Mouse (Mus musculus): ENCODE measurements around the gene Usp48. TPM values are rescaled to one million over a fixed set of nuclear protein-coding genes. Genes with fewer than 3 reads are reported as not detected.
A peak's percentile ranks its signal among the peaks of the same experiment; 100 is the strongest.

Usp48 gene
- polyA plus RNA-seq, 1 experiment from 2014 or later, result 34.6 TPM

DNA sequence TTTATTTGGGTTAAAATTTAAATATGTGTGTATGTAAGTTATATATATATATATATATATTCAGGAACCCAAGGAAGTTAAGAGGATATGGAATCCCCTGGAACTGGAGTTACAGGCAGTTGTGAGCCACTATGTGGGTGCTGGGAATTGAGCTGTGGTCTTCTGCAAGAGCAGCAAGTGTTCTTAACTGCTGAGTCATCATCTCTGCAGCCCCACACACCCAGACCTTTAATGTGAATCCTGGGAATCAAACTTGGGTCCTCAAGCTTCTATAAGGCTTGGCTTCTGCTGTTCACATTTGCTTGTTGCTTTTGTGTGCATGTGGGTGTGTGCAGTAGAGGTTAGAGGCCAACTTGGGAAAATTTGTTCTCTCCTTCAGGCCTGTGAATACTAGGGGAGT is 52.7 kb downstream of the Usp48 start:
- Histone ChIP-seq H3K27me3 (replicated peaks) (no peaks in the 10 kb centered on the region), H3K36me3 (peaks cover 90% of the 10 kb centered on the region), H3K4me2 (no peak overlapping the region), H3K9ac (no peak overlapping the region), H3K27ac (replicated peaks) (no peak overlapping the region), H3K4me1 (no peaks in the 10 kb centered on the region), H3K9me3 (no peaks in the 10 kb centered on the region), H3K4me3 (no peak overlapping the region)
- no peak for ATAC-seq (ENCODE audit: extremely low read depth, insufficient number of reproducible peaks, low FRiP score, low TSS enrichment)

DNA sequence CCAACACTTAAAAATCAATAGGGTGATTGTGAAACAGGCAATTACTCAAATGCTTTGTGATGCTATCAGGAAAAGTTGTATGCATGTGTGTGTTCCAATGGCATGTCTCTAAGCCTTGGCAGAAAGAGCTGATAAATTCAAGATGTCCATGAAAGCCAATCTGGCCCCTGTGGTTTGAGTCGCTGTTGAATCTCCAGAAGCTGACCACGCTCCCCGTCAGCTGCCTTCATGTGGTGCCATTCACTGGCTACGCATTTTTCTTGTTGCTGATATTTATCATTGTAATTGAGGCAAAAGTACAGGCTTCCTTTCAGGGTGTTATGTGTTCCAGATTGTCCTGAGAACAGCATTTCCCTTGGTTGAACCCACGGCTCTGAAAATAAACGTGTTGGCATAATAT is 54.1 kb downstream of the Usp48 start:
- no peak for ATAC-seq (ENCODE audit: extremely low read depth, insufficient number of reproducible peaks, low FRiP score, low TSS enrichment)
- no peaks in the 10 kb centered on the region for H3K9me3 ChIP-seq
- H3K4me1 ChIP-seq, result no peaks in the 10 kb centered on the region
- H3K27me3 ChIP-seq (replicated peaks), result no peaks in the 10 kb centered on the region
- no peak overlapping the region for H3K27ac ChIP-seq (replicated peaks)
- 82% methylated on average over 6 of the region's 6 CpGs for WGBS
- H3K4me2 ChIP-seq, result no peak overlapping the region
- H3K36me3 ChIP-seq, result peaks cover 99% of the 10 kb centered on the region
- H3K4me3 ChIP-seq, result no peak overlapping the region
- H3K9ac ChIP-seq, result no peak overlapping the region

DNA sequence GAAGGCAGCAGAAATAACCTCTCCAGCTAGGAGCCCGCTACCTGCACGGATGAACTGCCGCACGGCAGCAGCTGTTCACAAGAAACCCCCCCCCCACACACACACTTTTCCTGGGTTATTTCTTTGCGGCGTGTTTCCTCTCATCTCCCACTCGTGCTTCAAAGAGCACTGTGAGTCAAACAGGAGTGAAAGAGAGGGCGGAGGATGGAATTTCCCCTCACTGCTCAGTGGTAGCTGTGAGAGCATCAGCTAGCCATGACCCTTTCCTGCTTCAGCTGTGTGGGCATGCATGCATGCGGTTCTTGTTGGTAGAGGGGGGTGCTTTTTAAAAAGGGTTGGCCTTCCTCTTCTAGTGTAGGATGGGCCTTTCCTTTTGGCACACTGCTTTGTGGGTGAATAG is 54.7 kb downstream of the Usp48 start:
- ATAC-seq (ENCODE audit: extremely low read depth, insufficient number of reproducible peaks, low FRiP score, low TSS enrichment), result no peak
- Histone ChIP-seq H3K4me1 (no peaks in the 10 kb centered on the region), H3K4me3 (no peak overlapping the region), H3K27ac (replicated peaks) (no peak overlapping the region), H3K27me3 (replicated peaks) (no peaks in the 10 kb centered on the region), H3K9me3 (no peaks in the 10 kb centered on the region), H3K9ac (no peak overlapping the region), H3K36me3 (peaks cover 99% of the 10 kb centered on the region), H3K4me2 (no peak overlapping the region)
- WGBS, result 86% methylated on average over 9 of the region's 9 CpGs

DNA sequence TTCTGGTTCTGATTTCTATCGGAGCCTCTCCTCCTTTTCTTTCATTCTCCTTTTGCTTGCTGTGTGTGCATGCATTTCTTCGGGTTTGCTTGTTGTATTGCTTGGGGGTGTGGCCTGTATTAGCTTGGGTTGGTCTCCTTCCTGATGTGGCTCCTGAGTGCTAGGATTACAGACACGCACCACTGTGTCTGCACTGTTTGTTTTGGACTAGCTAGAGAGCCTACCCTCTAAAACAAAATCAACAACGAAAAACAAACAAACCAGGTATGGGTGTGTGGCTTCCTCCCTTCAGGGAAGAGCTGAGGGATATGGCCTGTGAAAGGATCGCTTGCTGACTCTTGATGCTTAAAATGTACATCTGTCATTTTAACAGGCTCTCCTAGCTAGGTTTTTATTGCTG is 57.4 kb downstream of the Usp48 start:
- no peak overlapping the region for H3K9ac ChIP-seq
- no peaks in the 10 kb centered on the region for H3K4me1 ChIP-seq
- no peak overlapping the region for H3K4me3 ChIP-seq
- ATAC-seq (ENCODE audit: extremely low read depth, insufficient number of reproducible peaks, low FRiP score, low TSS enrichment), result no peak
- no peak overlapping the region for H3K27ac ChIP-seq (replicated peaks)
- no peaks in the 10 kb centered on the region for H3K9me3 ChIP-seq
- H3K4me2 ChIP-seq, result no peak overlapping the region
- WGBS, result 86% methylated on average over 5 of the region's 5 CpGs
- peaks cover 97% of the 10 kb centered on the region for H3K36me3 ChIP-seq
- no peaks in the 10 kb centered on the region for H3K27me3 ChIP-seq (replicated peaks)

DNA sequence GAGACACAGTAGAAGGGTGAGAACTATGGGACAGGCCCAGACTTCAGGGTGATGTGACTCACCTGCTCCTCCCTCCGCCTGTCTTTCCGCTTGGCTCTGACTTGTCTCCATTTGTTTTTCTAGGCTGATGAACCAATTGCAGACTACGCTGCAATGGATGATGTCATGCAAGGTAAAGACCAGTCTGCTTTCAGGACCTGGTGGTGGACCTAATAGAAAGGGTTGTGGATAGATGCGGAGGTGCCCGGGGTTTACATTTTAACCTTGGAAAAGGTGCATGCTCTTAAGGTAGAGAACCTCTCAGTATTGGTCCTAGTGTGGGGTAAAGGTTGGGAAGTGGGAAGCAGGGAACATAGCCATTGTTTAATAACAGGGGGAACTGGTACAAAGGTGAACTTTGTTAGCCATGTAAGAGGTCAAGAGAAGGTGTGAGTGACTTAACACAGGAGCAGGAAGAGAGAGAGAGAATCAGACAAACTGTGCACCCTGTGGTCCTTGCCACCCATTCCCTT is 59.3 kb downstream of the Usp48 start:
- no peak for ATAC-seq (ENCODE audit: extremely low read depth, insufficient number of reproducible peaks, low FRiP score, low TSS enrichment)
- peaks cover 98% of the 10 kb centered on the region for H3K36me3 ChIP-seq
- H3K4me2 ChIP-seq, result no peak overlapping the region
- no peaks in the 10 kb centered on the region for H3K27me3 ChIP-seq (replicated peaks)
- H3K27ac ChIP-seq (replicated peaks), result no peak overlapping the region
- H3K4me3 ChIP-seq, result no peak overlapping the region
- H3K4me1 ChIP-seq, result no peaks in the 10 kb centered on the region
- no peaks in the 10 kb centered on the region for H3K9me3 ChIP-seq
- no peak overlapping the region for H3K9ac ChIP-seq
- 90% methylated on average over 5 of the region's 5 CpGs for WGBS

DNA sequence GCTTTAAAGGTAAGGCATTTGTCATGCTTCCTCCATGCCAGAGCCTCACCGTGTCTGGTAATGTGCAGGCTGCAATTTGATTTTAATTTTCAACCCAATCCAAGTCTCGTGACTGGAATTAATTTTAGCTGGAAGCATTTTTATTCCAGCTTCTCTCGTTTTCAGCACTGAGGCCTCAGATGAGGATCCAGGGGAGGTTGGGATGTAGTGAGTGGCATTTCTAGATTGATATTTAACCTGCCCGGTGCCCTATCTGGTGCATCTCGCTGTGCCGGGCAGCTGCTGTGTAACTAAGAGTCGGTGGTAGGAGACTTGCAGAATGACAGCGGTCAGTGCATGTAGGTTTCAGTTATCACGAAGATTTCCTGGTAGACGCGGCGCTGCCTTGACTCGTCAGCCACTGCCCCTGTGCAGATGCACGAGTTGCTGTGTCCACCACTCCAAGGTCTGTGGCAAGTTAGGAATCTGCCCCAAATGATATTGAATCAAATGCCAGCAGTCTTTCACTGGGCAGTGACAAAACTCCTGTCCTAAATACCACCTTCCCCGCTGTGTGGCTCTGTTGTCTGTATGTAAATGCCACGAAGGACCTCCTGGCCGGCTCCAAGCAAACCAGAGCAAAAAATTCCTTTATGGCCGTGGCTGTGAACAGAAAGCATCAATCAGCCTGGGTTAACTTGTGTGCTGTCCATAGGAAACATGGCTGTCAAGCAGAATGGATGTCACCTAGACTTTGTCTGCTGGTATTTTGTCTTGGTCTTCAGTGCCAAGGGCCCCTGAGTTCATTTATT is 61.9 kb downstream of the Usp48 start:
- H3K4me3 ChIP-seq, result no peak overlapping the region
- no peak overlapping the region for H3K9ac ChIP-seq
- H3K4me2 ChIP-seq, result no peak overlapping the region
- 88% methylated on average over 18 of the region's 18 CpGs for WGBS
- peaks cover 80% of the 10 kb centered on the region for H3K36me3 ChIP-seq
- no peak for ATAC-seq (ENCODE audit: extremely low read depth, insufficient number of reproducible peaks, low FRiP score, low TSS enrichment)
- no peaks in the 10 kb centered on the region for H3K27me3 ChIP-seq (replicated peaks)
- no peak overlapping the region for H3K27ac ChIP-seq (replicated peaks)
- no peaks in the 10 kb centered on the region for H3K9me3 ChIP-seq
- H3K4me1 ChIP-seq, result peaks cover 4% of the 10 kb centered on the region

- Histone ChIP-seq H3K27me3 (replicated peaks) (no peaks in the 10 kb centered on the region), H3K9ac (no peak overlapping the region), H3K4me2 (no peak overlapping the region), H3K4me3 (no peak overlapping the region), H3K4me1 (peaks cover 12% of the 10 kb centered on the region), H3K36me3 (peaks cover 58% of the 10 kb centered on the region), H3K9me3 (no peaks in the 10 kb centered on the region), H3K27ac (replicated peaks) (no peak overlapping the region)
- ATAC-seq (ENCODE audit: extremely low read depth, insufficient number of reproducible peaks, low FRiP score, low TSS enrichment), result no peak
- WGBS, result 90% methylated on average over 8 of the region's 8 CpGs
These were observed 64.1 kb downstream of the Usp48 start for GRCm38 (mm10) chr4:137657674-137658073.

- no peak overlapping the region for H3K27ac ChIP-seq (replicated peaks)
- peaks cover 40% of the 10 kb centered on the region for H3K36me3 ChIP-seq
- peaks cover 16% of the 10 kb centered on the region for H3K4me1 ChIP-seq
- peaks cover 16% of the 10 kb centered on the region for H3K27me3 ChIP-seq (replicated peaks)
- ATAC-seq (ENCODE audit: extremely low read depth, insufficient number of reproducible peaks, low FRiP score, low TSS enrichment), result no peak
- no peaks in the 10 kb centered on the region for H3K9me3 ChIP-seq
- WGBS, result 80% methylated on average over 4 of the region's 4 CpGs
- no peak overlapping the region for H3K4me2 ChIP-seq
- H3K4me3 ChIP-seq, result no peak overlapping the region
- H3K9ac ChIP-seq, result no peak overlapping the region
These were observed 66.0 kb downstream of the Usp48 start for GRCm38 (mm10) chr4:137659541-137659940.

GRCm38 (mm10) chr4:137660364-137661077 is 67.0 kb downstream of the Usp48 start:
- no peak for ATAC-seq (ENCODE audit: extremely low read depth, insufficient number of reproducible peaks, low FRiP score, low TSS enrichment)
- H3K4me1 ChIP-seq, result peaks cover 21% of the 10 kb centered on the region
- H3K36me3 ChIP-seq, result peaks cover 31% of the 10 kb centered on the region
- H3K4me3 ChIP-seq, result no peak overlapping the region
- H3K4me2 ChIP-seq, result no peak overlapping the region
- peaks cover 25% of the 10 kb centered on the region for H3K27me3 ChIP-seq (replicated peaks)
- H3K27ac ChIP-seq (replicated peaks), result peak overlapping the region; percentile 15; the same call in 1 of the 2 replicates
- no peaks in the 10 kb centered on the region for H3K9me3 ChIP-seq
- WGBS, result 59% methylated on average over 10 of the region's 10 CpGs
- no peak overlapping the region for H3K9ac ChIP-seq

DNA sequence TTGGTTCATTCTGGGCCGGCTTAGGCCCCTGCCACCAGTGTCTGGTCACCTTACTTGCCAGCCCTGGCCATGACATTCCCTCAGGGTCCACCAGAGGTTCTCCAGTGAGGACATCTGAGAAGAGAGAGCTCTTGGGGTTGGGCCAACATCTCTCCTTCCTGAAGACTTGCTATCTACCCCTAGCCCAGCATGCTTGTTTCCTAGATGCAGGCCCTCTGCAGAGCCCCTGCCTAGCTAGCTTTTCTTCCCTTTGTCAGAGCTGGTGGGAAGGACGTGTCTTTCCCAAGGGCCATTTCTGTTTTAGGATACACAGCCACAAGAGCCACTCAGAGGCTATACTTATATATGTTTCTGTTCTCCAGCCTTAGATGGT is 67.5 kb downstream of the Usp48 start:
- no peak for ATAC-seq (ENCODE audit: extremely low read depth, insufficient number of reproducible peaks, low FRiP score, low TSS enrichment)
- peaks cover 21% of the 10 kb centered on the region for H3K4me1 ChIP-seq
- H3K4me2 ChIP-seq, result no peak overlapping the region
- H3K27me3 ChIP-seq (replicated peaks), result peaks cover 30% of the 10 kb centered on the region
- H3K4me3 ChIP-seq, result no peak overlapping the region
- no peak overlapping the region for H3K9ac ChIP-seq
- 37% methylated on average over 2 of the region's 2 CpGs for WGBS
- H3K9me3 ChIP-seq, result no peaks in the 10 kb centered on the region
- H3K36me3 ChIP-seq, result peaks cover 25% of the 10 kb centered on the region
- H3K27ac ChIP-seq (replicated peaks), result no peak overlapping the region

DNA sequence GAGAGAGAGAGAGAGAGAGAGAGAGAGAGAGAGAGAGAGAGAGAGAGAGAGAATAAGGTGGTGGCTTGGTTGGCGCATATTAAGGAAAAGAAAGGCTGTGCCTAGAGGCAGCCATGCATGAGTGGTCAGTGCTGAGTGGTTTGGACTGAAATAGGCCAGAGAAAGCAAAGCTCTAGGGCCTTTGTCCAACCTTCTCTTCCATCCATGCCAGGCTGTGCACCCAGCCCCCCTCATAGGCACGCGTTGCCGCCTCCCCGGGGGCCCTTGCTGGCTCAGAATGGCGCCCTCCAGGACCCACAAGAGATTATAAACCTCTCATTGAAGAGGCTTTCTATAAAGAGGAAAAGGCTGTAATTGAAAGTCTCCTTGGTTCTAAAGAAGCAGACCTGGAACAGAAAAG is 68.0 kb downstream of the Usp48 start:
- no peak overlapping the region for H3K4me3 ChIP-seq
- H3K36me3 ChIP-seq, result peaks cover 20% of the 10 kb centered on the region
- H3K9ac ChIP-seq, result no peak overlapping the region
- no peak overlapping the region for H3K27ac ChIP-seq (replicated peaks)
- ATAC-seq (ENCODE audit: extremely low read depth, insufficient number of reproducible peaks, low FRiP score, low TSS enrichment), result no peak
- peaks cover 25% of the 10 kb centered on the region for H3K4me1 ChIP-seq
- H3K27me3 ChIP-seq (replicated peaks), result peaks cover 35% of the 10 kb centered on the region
- no peak overlapping the region for H3K4me2 ChIP-seq
- H3K9me3 ChIP-seq, result no peaks in the 10 kb centered on the region
- 93% methylated on average over 6 of the region's 6 CpGs for WGBS

Measured in heart, embryonic 13.5 days (tissue).